Mouse (Mus musculus) thymus, postnatal 36 days (tissue): ENCODE data around the gene Dab1.

Source experiments
- DNase-seq, 2 experiments: peaks; one replicate each; pipeline ENCODE4 v3.0.0; 2022; ENCODE audit warnings: mixed read lengths in 2 of 2

The Dab1 gene

GRCm38 (mm10) chr4:103994406-103994805 lies 375.2 kb downstream of the Dab1 start:
- no peak for DNase-seq

- no peak for DNase-seq
Measured at GRCm38 (mm10) chr4:104008406-104008805, 389.2 kb downstream of the Dab1 start.

GRCm38 (mm10) chr4:104011683-104012082 lies 392.5 kb downstream of the Dab1 start:
- no peak for DNase-seq

- DNase-seq: no peak
Measured at GRCm38 (mm10) chr4:104012150-104012549, 393.0 kb downstream of the Dab1 start.

- DNase-seq: no peak
Measured at GRCm38 (mm10) chr4:104025117-104025694, 406.0 kb downstream of the Dab1 start.

GRCm38 (mm10) chr4:104026834-104027233 lies 407.7 kb downstream of the Dab1 start:
- DNase-seq: no peak

GRCm38 (mm10) chr4:104027239-104027638 lies 408.1 kb downstream of the Dab1 start:
- DNase-seq: no peak

- DNase-seq: no peak
Measured at GRCm38 (mm10) chr4:104036091-104036490, 416.9 kb downstream of the Dab1 start.

- DNase-seq: no peak
Measured at GRCm38 (mm10) chr4:104039588-104039987, 420.4 kb downstream of the Dab1 start.

- DNase-seq: no peak
Measured at GRCm38 (mm10) chr4:104043441-104043840, 424.3 kb downstream of the Dab1 start.

- no peak for DNase-seq
Measured at GRCm38 (mm10) chr4:104044634-104045033, 425.5 kb downstream of the Dab1 start.

- no peak for DNase-seq
Measured at GRCm38 (mm10) chr4:104047966-104048804, 429.0 kb downstream of the Dab1 start.

- DNase-seq: no peak
Measured at GRCm38 (mm10) chr4:104057116-104057515, 438.0 kb downstream of the Dab1 start.

GRCm38 (mm10) chr4:104059569-104059968 lies 440.4 kb downstream of the Dab1 start:
- DNase-seq: no peak

GRCm38 (mm10) chr4:104062356-104062755 lies 443.2 kb downstream of the Dab1 start:
- no peak for DNase-seq

GRCm38 (mm10) chr4:104066901-104067300 lies 447.7 kb downstream of the Dab1 start:
- DNase-seq: no peak

GRCm38 (mm10) chr4:104067748-104068147 lies 448.6 kb downstream of the Dab1 start:
- DNase-seq: no peak

- no peak for DNase-seq
Measured at GRCm38 (mm10) chr4:104071296-104071695, 452.1 kb downstream of the Dab1 start.

- no peak for DNase-seq
Measured at GRCm38 (mm10) chr4:104073920-104074459, 454.8 kb downstream of the Dab1 start.

GRCm38 (mm10) chr4:104077771-104078170 lies 458.6 kb downstream of the Dab1 start:
- DNase-seq: no peak

- DNase-seq: no peak
Measured at GRCm38 (mm10) chr4:104106299-104106698, 487.1 kb downstream of the Dab1 start.

GRCm38 (mm10) chr4:104111614-104112013 lies 492.5 kb downstream of the Dab1 start:
- DNase-seq: no peak

GRCm38 (mm10) chr4:104113209-104114005 lies 494.2 kb downstream of the Dab1 start:
- no peak for DNase-seq
